Mouse (Mus musculus): ENCODE measurements at regions not wholly inside any gene's neighbourhood (a gene's known extent, or its start where the extent isn't known, plus 50 kb on each side); places are given as distances from the start of the nearest gene placed in this dataset.

- peak; percentile 66 for DNase-seq (ENCODE audit: low read depth)
These were observed 71.0 kb upstream of the Prl2c2 start for GRCm38 (mm10) chr13:13076161-13076560.
